Mouse (Mus musculus): ENCODE data around the gene Ablim1.

The Ablim1 gene

DNA sequence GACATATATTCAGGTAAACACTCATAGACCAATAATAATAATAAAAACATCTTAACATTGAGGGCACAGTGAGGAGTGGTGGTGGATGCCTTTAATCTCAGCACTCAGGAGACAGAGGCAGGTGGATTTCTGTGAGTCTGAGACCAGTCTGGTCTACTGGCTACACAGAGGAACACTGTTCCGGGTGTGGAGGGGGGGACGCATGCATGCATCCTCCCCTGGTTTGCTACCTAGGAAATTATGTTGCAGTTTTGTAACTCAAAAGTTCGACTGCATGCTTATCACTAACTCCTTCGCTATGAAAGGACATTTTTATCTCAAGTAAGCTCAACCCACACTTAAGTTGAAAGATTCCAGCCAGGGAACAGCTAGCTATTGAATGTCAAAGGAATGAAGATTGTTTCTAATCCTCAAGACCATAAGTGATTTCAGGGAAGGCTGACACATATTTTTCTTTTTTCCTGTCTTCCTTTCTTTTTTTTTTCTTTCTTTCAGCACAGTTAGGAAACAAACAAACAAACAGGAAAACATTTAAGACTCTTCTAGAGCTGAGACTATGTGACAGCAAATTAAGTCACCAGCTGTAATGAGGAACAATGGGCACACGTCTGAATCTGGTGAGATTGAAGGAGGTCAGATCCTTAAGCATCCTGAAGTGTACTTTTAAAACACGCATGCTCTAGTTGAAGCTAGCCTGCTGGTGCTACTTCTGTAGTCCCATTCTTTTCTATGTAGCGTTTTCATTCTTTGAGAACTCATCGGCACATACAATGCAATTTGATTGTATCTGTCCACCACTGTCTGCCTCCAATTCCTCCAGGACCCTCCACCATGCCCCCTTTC lies 26.4 kb upstream of the Ablim1 start:
- no peak for DNase-seq

DNA sequence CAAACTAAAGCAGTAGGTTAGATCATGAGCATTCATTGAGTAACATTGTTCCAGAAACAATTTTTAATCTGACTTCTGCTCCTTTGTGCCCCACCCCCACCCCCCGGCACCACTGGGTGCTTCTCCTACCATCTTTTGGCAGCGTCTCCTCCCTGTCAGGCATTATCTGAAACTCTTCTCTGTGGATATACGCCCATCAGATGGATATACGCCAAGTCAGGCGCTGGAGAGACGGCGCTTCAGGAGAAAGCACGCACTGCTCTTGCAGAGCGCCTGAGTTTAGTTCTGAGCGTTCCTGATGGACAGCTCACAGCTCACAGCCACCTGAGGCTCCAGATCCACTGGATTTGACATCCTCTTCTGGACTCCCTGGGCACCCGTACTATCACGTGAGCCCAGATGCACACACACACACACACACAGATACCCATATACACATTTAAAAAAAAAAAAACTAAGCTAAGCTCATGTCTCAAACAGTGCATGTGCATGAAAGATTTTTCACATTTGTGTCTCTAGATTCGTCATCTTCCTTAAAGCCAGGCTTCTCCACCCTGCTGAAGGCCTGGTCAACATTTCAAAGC lies 24.7 kb upstream of the Ablim1 start:
- DNase-seq = no peak

DNA sequence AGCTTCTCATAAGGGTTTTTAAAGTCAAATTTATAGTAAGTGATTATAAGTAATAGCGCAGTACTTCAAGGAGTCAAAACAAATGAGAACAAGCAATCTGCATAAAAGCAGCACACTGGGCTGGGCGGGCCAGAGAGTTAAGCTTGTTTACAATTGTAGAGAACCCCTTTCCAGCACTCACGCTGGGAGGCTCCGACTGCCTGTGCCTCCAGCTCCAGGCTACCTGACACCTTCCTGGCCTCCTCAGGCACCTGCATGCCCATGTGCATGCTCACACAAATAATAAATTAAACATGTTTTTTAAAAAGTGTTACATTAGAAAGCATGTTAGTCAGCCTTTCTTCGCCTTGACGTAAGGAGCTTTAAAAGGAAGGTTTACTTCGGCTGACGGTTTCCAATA lies 20.4 kb upstream of the Ablim1 start:
- no peak for DNase-seq

DNA sequence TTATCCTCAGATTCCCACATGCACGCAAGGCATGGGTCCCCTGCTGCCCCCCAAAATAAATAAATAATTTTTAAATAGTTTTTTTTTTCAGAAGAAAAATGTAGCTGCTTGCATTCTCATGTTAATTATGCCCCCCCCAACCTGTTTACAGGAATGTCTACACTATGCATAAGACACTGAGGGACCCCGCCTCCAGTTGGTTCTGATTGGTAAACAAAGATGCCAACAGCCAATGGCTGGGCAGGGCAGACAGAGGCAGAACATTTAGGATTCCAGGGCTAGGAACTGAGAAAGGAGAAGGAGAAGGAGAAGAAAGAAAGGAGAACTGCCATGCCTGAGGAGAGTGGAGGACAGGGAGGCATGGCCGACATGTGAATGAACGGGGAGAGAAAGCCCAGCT lies 18.6 kb upstream of the Ablim1 start:
- no peak for DNase-seq

DNA sequence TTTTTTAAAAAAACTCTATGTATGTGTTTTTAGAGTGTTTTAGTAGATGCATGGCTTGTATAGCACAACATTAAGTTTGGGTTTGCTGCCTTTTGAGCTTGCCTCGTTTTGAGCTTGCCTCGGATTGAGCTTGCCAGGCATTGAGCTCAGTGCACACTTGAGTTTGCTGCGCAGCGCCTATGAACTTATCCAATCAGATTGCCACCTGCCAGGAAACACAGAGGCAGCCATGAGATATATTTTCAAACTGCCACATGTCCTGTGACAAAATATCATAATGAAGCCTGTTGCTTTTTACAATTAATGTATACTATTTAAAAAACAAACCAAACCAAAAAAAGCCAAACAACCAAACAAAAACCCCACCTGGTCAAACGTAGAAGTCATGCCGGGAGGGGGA lies 16.5 kb upstream of the Ablim1 start:
- DNase-seq = no peak

DNA sequence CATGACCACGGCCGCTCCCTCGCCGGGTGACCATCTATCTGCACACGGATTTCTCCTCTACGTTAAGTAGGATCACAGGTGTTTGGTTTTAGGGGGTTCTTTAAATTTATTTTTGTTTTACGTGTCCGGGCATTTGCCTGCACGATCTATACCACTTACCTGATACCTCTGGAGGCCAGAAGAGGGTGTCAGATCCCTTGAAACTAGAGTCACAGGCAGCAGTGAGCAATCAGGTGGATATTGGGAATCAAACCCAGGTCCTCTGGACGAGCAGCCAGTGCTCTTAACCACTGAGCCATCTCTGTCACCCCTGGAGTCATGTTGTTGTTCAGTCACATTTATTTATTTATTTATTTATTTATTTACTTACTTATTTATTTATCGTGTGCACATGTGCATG lies 15.6 kb upstream of the Ablim1 start:
- DNase-seq = no peak

DNA sequence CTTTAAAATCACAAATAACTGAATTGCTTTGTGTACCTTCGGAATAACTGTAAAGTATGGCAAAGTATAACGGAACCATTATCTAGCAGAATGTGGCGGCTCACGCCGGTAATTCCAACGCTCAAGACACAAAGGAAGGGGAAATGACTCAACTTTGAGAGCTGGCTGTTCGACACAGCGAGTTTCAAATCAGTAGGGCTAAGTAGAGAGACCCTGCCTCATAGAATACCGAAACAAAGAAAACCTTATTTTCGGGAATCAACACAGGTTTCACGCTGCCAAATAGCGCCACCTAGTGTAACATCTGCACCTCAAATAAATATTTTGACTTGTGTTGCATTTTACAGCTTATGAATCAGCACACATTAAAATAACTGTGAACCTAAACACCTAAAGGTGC lies 14.1 kb upstream of the Ablim1 start:
- peak; percentile 73 for DNase-seq

DNA sequence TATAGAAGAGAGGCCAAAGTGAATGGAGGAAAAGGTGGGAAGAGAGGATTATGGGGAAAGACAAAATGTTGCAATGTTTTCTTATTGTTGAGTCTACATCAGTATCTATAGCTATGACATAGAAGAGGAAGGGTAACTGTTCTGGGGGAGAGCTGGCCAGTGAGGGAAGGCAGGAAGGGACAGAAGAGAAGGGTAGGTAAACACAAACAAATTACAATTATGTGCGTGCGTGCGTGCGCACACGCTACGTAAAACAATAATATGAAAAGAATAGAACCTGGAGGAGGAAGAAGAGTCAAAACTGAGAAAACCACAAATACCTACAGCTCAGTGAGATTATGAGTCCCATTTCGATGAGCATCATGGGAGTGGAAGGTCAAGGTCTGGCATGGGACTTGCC lies 13.6 kb upstream of the Ablim1 start:
- DNase-seq = no peak

DNA sequence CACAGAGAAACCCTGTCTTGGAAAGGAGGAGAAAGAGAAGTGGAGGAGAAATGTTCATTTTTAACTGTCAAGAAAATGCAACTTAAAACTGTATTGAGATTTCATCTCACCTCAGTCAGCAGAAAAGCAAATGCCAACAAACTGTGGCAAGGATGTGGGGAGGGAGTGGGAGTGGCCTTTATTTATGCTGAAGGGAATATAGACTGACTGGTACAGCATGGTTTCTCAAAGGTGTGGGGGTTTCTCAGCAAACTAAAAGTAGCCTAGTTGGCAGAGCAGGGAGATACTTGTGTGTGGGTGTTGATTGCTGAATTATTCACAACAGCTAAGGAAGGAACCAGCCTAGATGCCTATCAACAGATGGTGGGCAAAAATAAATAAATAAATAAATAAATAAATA lies 13.0 kb upstream of the Ablim1 start:
- no peak for DNase-seq

DNA sequence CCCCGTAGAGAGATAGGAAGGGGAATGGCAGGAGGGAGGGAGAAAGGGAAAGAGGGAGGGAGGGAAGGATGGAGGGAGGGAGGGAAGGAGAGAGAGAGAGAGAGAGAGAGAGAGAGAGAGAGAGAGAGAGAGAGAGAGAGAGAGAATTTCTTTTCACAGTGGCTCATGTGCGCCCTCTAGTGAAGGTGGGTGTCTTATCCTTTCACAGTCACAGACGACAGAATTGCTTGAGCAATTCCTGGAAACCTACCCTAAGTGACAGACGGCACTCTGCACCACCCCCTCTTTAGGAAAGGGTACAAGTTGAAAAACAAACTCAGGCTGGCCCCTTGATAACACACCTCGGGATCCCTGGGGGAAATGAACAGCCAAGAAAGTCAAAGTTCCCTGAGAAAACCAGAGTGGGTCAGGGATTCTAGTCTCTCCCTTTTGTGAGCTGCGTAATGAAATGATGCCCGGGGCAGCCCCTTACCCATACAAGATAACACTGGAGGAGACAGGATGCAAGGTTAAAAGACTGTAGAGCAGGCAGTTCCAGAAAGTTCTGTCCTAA lies 11.1 kb upstream of the Ablim1 start:
- DNase-seq = peak; percentile 89

DNA sequence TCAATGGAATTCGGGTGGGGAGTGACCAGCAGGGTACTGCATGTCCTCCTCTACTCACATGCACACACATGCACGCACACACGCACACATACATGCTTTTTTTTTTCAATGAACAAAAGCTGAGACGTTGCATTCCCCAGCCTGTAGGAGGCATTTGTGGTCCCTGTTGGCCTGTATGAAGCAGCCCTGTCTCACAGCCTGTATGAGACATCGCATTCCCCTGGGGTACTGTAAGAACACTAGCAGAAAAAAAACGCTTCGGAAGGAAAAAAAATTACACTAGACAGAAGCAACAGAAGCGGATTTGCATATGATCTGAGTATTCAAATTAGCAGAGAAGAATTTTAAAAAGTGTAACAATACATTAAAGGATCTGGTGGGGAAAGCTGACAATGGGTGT lies 8.4 kb upstream of the Ablim1 start:
- no peak for DNase-seq

DNA sequence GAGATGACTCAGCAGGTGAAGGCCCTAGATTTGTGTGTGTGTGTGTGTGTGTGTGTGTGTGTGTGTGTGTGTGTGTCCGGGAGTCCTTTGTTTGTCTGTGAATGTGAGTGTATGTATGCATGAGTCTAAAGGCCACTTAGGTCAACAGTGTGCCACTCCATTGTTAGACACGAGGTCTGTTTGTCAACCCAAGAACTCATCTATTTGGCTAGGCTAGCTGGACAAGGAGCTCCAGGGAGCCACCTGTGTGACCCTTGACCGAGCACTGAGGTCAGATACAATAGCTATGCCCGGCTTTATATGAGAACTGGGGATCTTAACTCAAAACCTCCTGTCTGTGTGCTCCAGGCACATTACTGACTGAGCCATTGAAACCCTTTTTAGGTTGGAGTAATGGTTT lies 7.8 kb upstream of the Ablim1 start:
- DNase-seq = no peak

DNA sequence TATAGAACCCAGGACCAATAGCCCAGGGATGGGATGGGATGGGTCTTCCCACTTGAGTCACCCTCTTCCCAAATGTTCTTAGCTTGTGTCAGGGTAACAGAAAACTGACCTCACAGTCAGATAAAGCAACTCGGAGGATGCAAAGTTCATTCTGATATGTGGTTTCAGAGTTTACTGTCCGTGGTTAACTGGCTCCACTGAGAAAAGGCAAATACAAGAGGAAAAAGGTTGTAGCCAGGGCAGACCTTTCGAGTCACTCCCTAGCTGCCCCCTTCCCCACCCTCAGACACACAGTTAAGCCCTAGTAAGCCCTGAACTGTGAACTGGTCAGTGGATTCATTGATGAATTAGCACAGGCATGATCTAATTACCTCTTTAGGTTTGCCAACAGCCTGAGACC lies 7.1 kb upstream of the Ablim1 start:
- no peak for DNase-seq

DNA sequence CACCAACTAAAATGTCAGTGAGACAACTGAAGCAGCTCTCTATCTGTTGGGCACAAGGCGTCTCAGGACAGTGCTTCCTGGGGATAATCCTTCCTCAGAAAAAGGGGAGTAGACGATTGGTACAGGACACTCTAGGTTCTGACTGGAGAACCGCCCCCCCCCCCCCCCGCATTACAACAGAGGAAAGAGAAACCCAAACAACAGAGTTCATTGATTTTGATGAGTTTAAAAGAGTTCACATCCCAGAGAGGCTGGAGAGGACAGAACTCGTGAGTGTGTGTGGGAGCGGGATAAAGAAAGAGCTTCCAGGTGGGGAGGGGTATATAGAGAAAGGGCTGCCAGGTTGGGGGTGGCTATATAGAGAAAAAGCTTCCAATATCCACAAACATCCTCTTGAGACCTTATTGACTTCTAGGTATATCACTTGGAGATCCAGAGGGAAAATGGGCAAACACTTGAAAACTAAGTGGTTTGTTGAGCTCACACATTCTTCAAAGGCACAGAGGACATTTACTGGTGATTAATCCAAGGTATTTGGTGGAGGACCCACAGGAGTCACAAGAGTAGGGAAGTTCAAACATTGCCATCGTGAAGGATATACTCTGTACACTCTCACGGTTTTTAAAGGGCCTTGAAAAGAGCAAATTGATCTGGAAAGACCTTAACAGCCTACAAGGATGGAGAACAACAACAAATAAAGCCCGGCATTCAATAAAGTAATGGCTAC lies 6.1 kb upstream of the Ablim1 start:
- no peak for DNase-seq

DNA sequence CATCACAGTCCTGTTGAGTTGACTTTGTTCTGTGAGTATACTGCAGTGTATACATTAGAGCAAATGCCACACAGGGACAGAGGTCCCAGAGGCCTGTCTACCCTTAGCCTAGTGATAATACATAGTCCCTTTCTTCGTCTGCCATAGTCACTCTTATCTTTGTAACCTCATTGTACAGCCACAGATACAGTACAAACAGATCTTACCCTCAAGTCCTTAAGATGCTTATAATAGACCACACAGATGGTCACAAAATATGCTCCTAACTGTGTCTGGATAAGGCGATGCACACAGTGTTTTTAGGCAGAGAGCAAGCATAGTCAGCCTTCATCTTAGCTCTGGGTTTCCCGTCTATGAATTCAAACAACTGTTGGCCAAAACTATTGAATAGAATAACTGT lies 1.9 kb upstream of the Ablim1 start:
- DNase-seq = no peak

DNA sequence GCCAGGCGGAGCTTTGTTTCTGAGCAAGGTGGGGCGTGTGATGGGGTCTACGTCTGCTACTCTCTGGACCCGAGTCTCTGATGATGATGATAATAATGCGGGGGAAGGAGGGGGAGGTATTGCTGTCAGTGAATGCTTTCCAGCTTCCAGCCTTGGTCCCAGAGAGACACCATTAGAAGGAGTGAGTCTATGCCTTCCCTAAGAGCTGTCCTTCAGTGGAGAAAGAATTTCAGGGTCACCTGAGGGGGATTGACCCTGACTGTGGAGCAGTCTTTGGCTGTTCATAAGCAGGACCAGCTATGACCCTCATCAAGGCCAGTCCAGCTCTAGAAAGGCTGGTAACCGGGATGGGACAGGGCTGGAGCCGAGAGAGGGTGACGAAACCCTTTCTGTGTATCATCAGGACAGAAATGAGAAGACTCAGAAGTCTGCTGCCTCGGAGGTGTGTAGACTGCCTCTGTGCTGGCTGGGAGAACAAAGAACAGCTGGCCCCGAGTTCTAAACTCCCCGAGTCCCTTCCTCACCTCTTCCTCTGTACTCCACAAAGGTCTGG lies 370 bp upstream of the Ablim1 start:
- no peak for DNase-seq

DNA sequence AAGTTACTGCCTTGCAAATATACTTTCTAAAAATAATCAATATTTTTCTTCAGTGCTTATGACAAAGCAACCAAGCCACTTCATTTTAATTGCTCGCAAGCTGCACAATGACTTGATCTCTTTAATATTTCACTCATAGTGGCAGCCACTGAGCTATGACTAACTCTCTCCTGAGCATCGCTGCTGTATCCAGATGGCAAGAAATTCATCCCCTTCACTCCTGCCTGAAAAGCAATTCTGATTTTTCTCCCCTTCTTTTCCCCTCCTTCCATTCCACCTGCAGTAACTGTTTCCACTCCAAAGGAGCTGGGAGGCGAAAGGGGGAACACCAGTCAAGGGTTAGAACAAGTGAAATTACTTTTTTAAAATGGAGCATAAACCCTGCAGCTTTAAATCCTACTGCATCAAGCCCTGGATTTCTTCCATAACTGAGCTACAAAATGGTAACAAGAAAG lies 801 bp downstream of the Ablim1 start:
- DNase-seq = no peak

DNA sequence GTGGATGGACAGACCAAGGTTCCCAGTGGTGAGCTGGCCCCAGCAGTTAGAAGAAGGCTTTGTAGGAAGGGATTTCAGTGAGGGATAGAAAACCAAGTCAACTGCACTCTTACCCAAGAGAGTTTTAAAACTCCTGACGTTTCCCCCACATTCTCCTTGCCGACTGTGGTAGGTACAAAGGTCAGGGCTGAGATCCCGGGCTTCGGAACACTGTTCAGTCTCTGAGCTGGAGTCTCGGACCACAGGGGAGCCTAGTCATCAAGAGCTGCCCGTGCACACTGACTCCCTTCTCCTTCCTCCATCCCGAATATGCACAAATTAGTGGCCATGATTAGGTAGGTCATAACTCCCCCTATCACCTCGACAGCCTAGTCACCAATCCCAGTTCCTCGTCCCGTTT lies 1.5 kb downstream of the Ablim1 start:
- DNase-seq = peak; percentile 51

DNA sequence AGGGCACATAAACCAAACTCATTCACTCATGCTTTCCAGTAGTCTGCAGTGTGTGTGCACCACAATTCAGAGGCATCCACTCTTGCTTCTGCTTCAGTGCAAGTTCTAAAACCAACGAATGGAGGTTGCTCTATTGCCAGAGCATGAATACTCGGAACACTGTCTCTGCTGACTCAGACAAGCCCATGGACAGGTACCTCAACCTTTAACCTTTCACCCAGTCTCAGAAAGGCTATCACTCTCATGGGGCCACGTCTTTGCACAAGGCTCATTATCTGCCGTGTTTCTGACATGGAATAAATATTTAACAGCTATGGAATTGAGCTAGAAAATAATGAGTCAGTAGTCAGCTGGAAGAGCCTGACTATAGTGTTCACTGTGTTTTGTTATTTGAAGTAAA lies 4.7 kb downstream of the Ablim1 start:
- DNase-seq = no peak

DNA sequence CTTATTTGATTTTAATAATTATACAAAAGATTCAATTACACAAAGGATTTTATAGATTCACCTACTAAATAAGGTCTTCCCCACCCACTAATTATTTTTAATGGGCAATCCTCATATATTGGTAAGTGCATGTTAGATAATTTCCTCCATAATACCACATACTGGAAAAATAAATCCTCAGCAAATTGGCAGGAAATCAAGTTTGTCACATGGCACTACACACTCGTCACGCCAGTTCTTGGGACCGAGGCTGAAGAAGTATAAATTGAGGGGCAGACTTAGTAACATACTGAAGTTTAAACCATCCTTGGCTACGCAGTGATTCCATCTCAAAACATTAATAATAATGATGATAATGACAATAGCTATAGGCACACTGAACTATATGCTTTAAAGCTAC lies 8.1 kb downstream of the Ablim1 start:
- no peak for DNase-seq

DNA sequence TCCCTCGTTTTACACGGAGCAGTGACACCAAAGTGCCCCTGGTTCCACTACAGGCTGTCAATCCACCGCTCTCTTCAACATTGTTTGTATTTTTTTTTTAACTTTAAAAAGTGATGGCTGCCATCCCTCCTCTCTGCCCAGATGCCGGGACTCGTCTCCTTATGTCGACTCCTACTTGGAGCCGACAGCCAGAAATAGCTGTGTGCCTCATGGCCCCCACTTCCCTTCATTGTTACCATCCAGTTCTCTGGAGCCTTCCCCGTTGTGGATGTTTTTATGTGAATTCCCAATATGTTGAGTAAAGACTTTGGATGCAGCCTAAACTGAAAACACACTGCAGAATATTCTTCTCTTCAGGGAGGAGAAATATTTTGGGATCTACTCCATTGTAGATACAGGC lies 8.7 kb downstream of the Ablim1 start:
- no peak for DNase-seq

DNA sequence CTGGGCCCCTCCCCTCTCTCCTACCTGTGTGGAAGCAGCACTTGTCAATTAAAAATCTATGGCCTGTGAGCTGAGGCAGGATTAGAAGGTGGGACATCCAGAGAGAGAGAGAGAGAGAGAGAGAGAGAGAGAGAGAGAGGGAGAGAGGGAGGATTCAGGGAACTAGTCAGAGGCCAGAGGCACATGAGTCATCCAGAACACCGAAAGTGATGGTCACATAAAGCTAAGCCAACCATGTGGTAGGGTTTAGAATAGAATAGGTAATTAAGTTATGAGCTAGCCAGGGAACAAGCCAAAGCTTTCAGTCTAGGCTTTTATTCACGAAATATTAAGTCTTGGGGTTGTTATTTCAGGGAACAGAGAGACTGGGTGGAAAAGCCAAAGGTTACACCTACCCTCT lies 10.1 kb downstream of the Ablim1 start:
- DNase-seq = no peak

DNA sequence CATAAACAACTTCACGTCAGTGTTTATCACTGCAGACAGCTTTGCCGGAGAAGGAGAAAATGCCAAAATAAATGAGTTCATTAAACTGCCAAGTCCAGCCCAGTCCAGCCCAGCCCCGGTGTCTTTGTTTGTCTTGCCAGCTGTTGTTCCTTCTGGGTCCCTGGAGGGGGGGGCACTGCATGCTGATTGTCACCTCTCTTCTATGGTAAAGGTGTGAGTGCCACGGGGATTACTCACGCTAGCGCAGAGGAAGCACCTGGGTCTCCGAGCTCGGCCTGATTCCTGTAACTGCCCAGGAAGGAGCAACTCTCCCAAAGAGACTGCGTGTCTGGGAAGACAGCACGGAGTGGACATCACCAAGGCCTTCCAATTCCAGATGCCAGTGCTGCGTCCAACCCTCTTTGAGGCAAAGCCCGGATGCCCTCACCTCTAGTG lies 12.7 kb downstream of the Ablim1 start:
- peak; percentile 34 for DNase-seq

Data from kidney, postnatal 10 days (tissue).